Mouse (Mus musculus) lung, postnatal 0 days (tissue): ENCODE data around the gene Rpl21.

Experiments used
- CTCF ChIP-seq: IDR thresholded peaks from 2 replicates; pipeline ENCODE4 v1.5.1; 2016; ENCODE audit warnings: antibody characterized with exemption, mild to moderate bottlenecking
- EP300 ChIP-seq: IDR thresholded peaks from 2 replicates; pipeline ENCODE4 v1.6.1; 2016; ENCODE audit warnings: antibody characterized with exemption, mild to moderate bottlenecking, control low read depth

- TF ChIP-seq CTCF (no peak), EP300 (no peak)
Measured at GRCm38 (mm10) chr5:146858772-146859171, 26.1 kb downstream of the Rpl21 start.
